Mouse (Mus musculus): ENCODE results near the gene Arhgef6. TPM values are rescaled to one million over a fixed set of nuclear protein-coding genes. Genes with fewer than 3 reads are reported as not detected.
A peak's percentile ranks its signal among the peaks of the same experiment; 100 is the strongest.

Gene Arhgef6
- total RNA-seq (2022): 10 to 100 TPM; 32.1 to 42.9 (median 38.1) TPM

- peak in 1 of 2 experiments; percentile 3 for DNase-seq (ENCODE audit: low spot score in 2 of 2)
Measured at GRCm38 (mm10) chrX:57338371-57339211, at the start of gene Arhgef6. TSS of gene Arhgef6 (minus strand) at chrX:57338729.

- no peak for DNase-seq (ENCODE audit: low spot score in 2 of 2)
Measured at GRCm38 (mm10) chrX:57380915-57381314, 42.4 kb upstream of the Arhgef6 start.

- no peak for DNase-seq (ENCODE audit: low spot score in 2 of 2)
Measured at GRCm38 (mm10) chrX:57378579-57378978, 40.0 kb upstream of the Arhgef6 start.

GRCm38 (mm10) chrX:57377096-57377495 lies 38.6 kb upstream of the Arhgef6 start:
- DNase-seq (ENCODE audit: low spot score in 2 of 2): no peak

- no peak for DNase-seq (ENCODE audit: low spot score in 2 of 2)
Measured at GRCm38 (mm10) chrX:57374029-57374428, 35.5 kb upstream of the Arhgef6 start.

- no peak for DNase-seq (ENCODE audit: low spot score in 2 of 2)
Measured at GRCm38 (mm10) chrX:57373543-57373942, 35.0 kb upstream of the Arhgef6 start.

- DNase-seq (ENCODE audit: low spot score in 2 of 2): no peak
Measured at GRCm38 (mm10) chrX:57372965-57373364, 34.4 kb upstream of the Arhgef6 start.

- DNase-seq (ENCODE audit: low spot score in 2 of 2): no peak
Measured at GRCm38 (mm10) chrX:57364891-57365569, 26.5 kb upstream of the Arhgef6 start.

- no peak for DNase-seq (ENCODE audit: low spot score in 2 of 2)
Measured at GRCm38 (mm10) chrX:57359316-57359715, 20.8 kb upstream of the Arhgef6 start.

- no peak for DNase-seq (ENCODE audit: low spot score in 2 of 2)
Measured at GRCm38 (mm10) chrX:57339220-57339619, 691 bp upstream of the Arhgef6 start.

- no peak for DNase-seq (ENCODE audit: low spot score in 2 of 2)
Measured at GRCm38 (mm10) chrX:57337582-57337981, 947 bp downstream of the Arhgef6 start.

GRCm38 (mm10) chrX:57336958-57337357 lies 1.6 kb downstream of the Arhgef6 start:
- no peak for DNase-seq (ENCODE audit: low spot score in 2 of 2)

GRCm38 (mm10) chrX:57335313-57335712 lies 3.2 kb downstream of the Arhgef6 start:
- DNase-seq (ENCODE audit: low spot score in 2 of 2): no peak

- DNase-seq (ENCODE audit: low spot score in 2 of 2): no peak
Measured at GRCm38 (mm10) chrX:57327668-57328338, 10.7 kb downstream of the Arhgef6 start.

GRCm38 (mm10) chrX:57326487-57327221 lies 11.9 kb downstream of the Arhgef6 start:
- DNase-seq (ENCODE audit: low spot score in 2 of 2): peak in 1 of 2 experiments; percentile 9

GRCm38 (mm10) chrX:57325861-57326461 lies 12.6 kb downstream of the Arhgef6 start:
- no peak for DNase-seq (ENCODE audit: low spot score in 2 of 2)

- peak in 1 of 2 experiments; percentile 5 for DNase-seq (ENCODE audit: low spot score in 2 of 2)
Measured at GRCm38 (mm10) chrX:57324891-57325290, 13.6 kb downstream of the Arhgef6 start.

GRCm38 (mm10) chrX:57312066-57312465 lies 26.5 kb downstream of the Arhgef6 start:
- no peak for DNase-seq (ENCODE audit: low spot score in 2 of 2)

GRCm38 (mm10) chrX:57309993-57310392 lies 28.5 kb downstream of the Arhgef6 start:
- DNase-seq (ENCODE audit: low spot score in 2 of 2): no peak

- DNase-seq (ENCODE audit: low spot score in 2 of 2): no peak
Measured at GRCm38 (mm10) chrX:57306747-57307146, 31.8 kb downstream of the Arhgef6 start.

GRCm38 (mm10) chrX:57304784-57305287 lies 33.7 kb downstream of the Arhgef6 start:
- no peak for DNase-seq (ENCODE audit: low spot score in 2 of 2)

Data from layer of hippocampus, adult 8-10 months (tissue).